Mouse (Mus musculus): ENCODE data around the gene Mcrip2.

The Mcrip2 gene

GRCm38 (mm10) chr17:25863681-25864080 is 4.9 kb downstream of the Mcrip2 start:
- no peak for DNase-seq (ENCODE audit: low read depth)

GRCm38 (mm10) chr17:25861704-25862612 is 6.6 kb downstream of the Mcrip2 start:
- no peak for DNase-seq (ENCODE audit: low read depth)

- peak; percentile 96 for DNase-seq (ENCODE audit: low read depth)
These were observed 7.5 kb downstream of the Mcrip2 start, which contains the start of gene Wdr90 for GRCm38 (mm10) chr17:25860832-25861703. Gene Wdr90, minus strand, starts transcription at chr17:25861501.

- DNase-seq (ENCODE audit: low read depth), result no peak
These were observed 8.3 kb downstream of the Mcrip2 start for GRCm38 (mm10) chr17:25860229-25860628.

- peak; percentile 98 for DNase-seq (ENCODE audit: low read depth)
These were observed 24.1 kb downstream of the Mcrip2 start, which contains the start of gene Rhot2 for GRCm38 (mm10) chr17:25844396-25844901. Gene Rhot2, minus strand, starts transcription at chr17:25844851.

GRCm38 (mm10) chr17:25843636-25844395 is 24.7 kb downstream of the Mcrip2 start:
- no peak for DNase-seq (ENCODE audit: low read depth)

GRCm38 (mm10) chr17:25843122-25843521 is 25.4 kb downstream of the Mcrip2 start:
- DNase-seq (ENCODE audit: low read depth), result no peak

GRCm38 (mm10) chr17:25842509-25842908 is 26.1 kb downstream of the Mcrip2 start:
- no peak for DNase-seq (ENCODE audit: low read depth)

- no peak for DNase-seq (ENCODE audit: low read depth)
These were observed 27.3 kb downstream of the Mcrip2 start, which contains the start of gene Gm20683 for GRCm38 (mm10) chr17:25841117-25841880. Gene Gm20683, minus strand, starts transcription at chr17:25841763.

- no peak for DNase-seq (ENCODE audit: low read depth)
These were observed 28.0 kb downstream of the Mcrip2 start for GRCm38 (mm10) chr17:25840519-25840918.

GRCm38 (mm10) chr17:25839455-25840235 is 28.9 kb downstream of the Mcrip2 start:
- no peak for DNase-seq (ENCODE audit: low read depth)

- no peak for DNase-seq (ENCODE audit: low read depth)
These were observed 29.7 kb downstream of the Mcrip2 start for GRCm38 (mm10) chr17:25838904-25839303.

GRCm38 (mm10) chr17:25837533-25837932 is 31.0 kb downstream of the Mcrip2 start:
- peak; percentile 44 for DNase-seq (ENCODE audit: low read depth)

GRCm38 (mm10) chr17:25837076-25837410 is 31.5 kb downstream of the Mcrip2 start, which contains the start of gene Rhbdl1:
Gene Rhbdl1, minus strand, starts transcription at chr17:25837295.
- peak; percentile 60 for DNase-seq (ENCODE audit: low read depth)

GRCm38 (mm10) chr17:25836397-25837075 is 32.0 kb downstream of the Mcrip2 start:
- DNase-seq (ENCODE audit: low read depth), result no peak

- DNase-seq (ENCODE audit: low read depth), result no peak
These were observed 32.7 kb downstream of the Mcrip2 start for GRCm38 (mm10) chr17:25835816-25836215.

GRCm38 (mm10) chr17:25835301-25835700 is 33.3 kb downstream of the Mcrip2 start:
- no peak for DNase-seq (ENCODE audit: low read depth)

GRCm38 (mm10) chr17:25834595-25835222 is 33.9 kb downstream of the Mcrip2 start:
- no peak for DNase-seq (ENCODE audit: low read depth)
